8 mouse cellular contexts compared by ENCODE assay signal in genomic region chr16:16896382-16897055, GRCm38 (mm10). TPM values are rescaled to one million over a fixed set of nuclear protein-coding genes. Genes with fewer than 3 reads are reported as not detected.
DNase-seq lines count a peak whose midpoint lies in the region; ATAC-seq and TF ChIP-seq lines count a peak whose summit lies in the region.

Gene Ppm1f, plus strand, starts transcription at chr16:16896469.

- peaks cover 8% of the 10 kb centered on the region for H3K4me1 ChIP-seq in embryonic facial prominence, embryonic 14.5 days (ENCODE audit: control insufficient read depth, insufficient read depth, low read length)
- H3K4me1 ChIP-seq in heart, adult 2 months (ENCODE audit: control insufficient read depth, insufficient read depth, low read length): peaks cover 4% of the 10 kb centered on the region
- H3K4me1 ChIP-seq in limb, embryonic 13.5 days: peaks cover 17% of the 10 kb centered on the region
- peaks cover 17% of the 10 kb centered on the region for H3K4me1 ChIP-seq in midbrain, embryonic 16.5 days (ENCODE audit: control insufficient read depth, insufficient read depth, low read length)

- H3K79me2 ChIP-seq in heart, adult 2 months (replicated peaks; ENCODE audit: control insufficient read depth, insufficient read depth, low read length): no peaks in the 10 kb centered on the region; the same call in 1 of the 2 replicates

- H3K36me3 ChIP-seq in embryonic facial prominence, embryonic 14.5 days (ENCODE audit: control insufficient read depth, insufficient read depth, low read length): peaks cover 29% of the 10 kb centered on the region
- no peaks in the 10 kb centered on the region for H3K36me3 ChIP-seq in heart, adult 2 months (ENCODE audit: control insufficient read depth, insufficient read depth, low read length)
- peaks cover 36% of the 10 kb centered on the region for H3K36me3 ChIP-seq in limb, embryonic 13.5 days
- peaks cover 11% of the 10 kb centered on the region for H3K36me3 ChIP-seq in midbrain, embryonic 16.5 days (ENCODE audit: control insufficient read depth, insufficient read depth, low read length)

- H3K9me3 ChIP-seq in embryonic facial prominence, embryonic 14.5 days (ENCODE audit: control insufficient read depth, low read length): no peaks in the 10 kb centered on the region
- H3K9me3 ChIP-seq in limb, embryonic 13.5 days: no peaks in the 10 kb centered on the region
- no peaks in the 10 kb centered on the region for H3K9me3 ChIP-seq in midbrain, embryonic 16.5 days (replicated peaks; ENCODE audit: control insufficient read depth, low read length, poor library complexity, severe bottlenecking)

- TF ChIP-seq EP300 in heart, adult 2 months (IDR thresholded peaks at IDR 0.05; ENCODE audit: insufficient read depth, low read depth, low read length): peak; percentile 77; the same call in 1 of the 2 replicates

- ATAC-seq in embryonic facial prominence, embryonic 14.5 days (ENCODE audit: low read depth): peak; percentile 94
- peak; percentile 91 for ATAC-seq in limb, embryonic 13.5 days (ENCODE audit: low FRiP score, low read depth)
- ATAC-seq in midbrain, embryonic 16.5 days: peak; percentile 91

- H3K9ac ChIP-seq in embryonic facial prominence, embryonic 14.5 days (ENCODE audit: low read depth, low read length): peak within 1 kb of the TSS; percentile 75
- H3K9ac ChIP-seq in heart, adult 2 months (ENCODE audit: low read depth, low read length): peak within 1 kb of the TSS; percentile 35
- peak within 1 kb of the TSS; percentile 79 for H3K9ac ChIP-seq in limb, embryonic 13.5 days
- peak within 1 kb of the TSS; percentile 82 for H3K9ac ChIP-seq in midbrain, embryonic 16.5 days (ENCODE audit: low read depth, low read length)

- intact Hi-C loops in heart, adult 2 months (cut with DNase I): loop anchor here (1.0 to 10.0 kb wide), 2 partner anchors 16 to 378 kb away; partner anchors contain the start of gene Tmem191c

- H3K4me2 ChIP-seq in embryonic facial prominence, embryonic 14.5 days (ENCODE audit: low read depth, low read length): peak within 1 kb of the TSS; percentile 82
- peak within 1 kb of the TSS; percentile 81 for H3K4me2 ChIP-seq in limb, embryonic 13.5 days (replicated peaks)
- peak within 1 kb of the TSS; percentile 84 for H3K4me2 ChIP-seq in midbrain, embryonic 16.5 days (ENCODE audit: low read length)

- H3K4me3 ChIP-seq in embryonic facial prominence, embryonic 14.5 days (ENCODE audit: low read depth, low read length): peak within 1 kb of the TSS; percentile 65
- H3K4me3 ChIP-seq in heart, adult 2 months: peak within 1 kb of the TSS; percentile 75
- peak within 1 kb of the TSS; percentile 61 for H3K4me3 ChIP-seq in limb, embryonic 13.5 days
- peak within 1 kb of the TSS; percentile 65 for H3K4me3 ChIP-seq in midbrain, embryonic 16.5 days (ENCODE audit: low read depth, low read length)

- no peaks in the 10 kb centered on the region for H3K27me3 ChIP-seq in embryonic facial prominence, embryonic 14.5 days (replicated peaks; ENCODE audit: control insufficient read depth, insufficient read depth, low read length)
- H3K27me3 ChIP-seq in heart, adult 2 months (ENCODE audit: control insufficient read depth, insufficient read depth, low read length): no peaks in the 10 kb centered on the region
- H3K27me3 ChIP-seq in limb, embryonic 13.5 days: no peaks in the 10 kb centered on the region
- no peaks in the 10 kb centered on the region for H3K27me3 ChIP-seq in midbrain, embryonic 16.5 days (ENCODE audit: control insufficient read depth, insufficient read depth, low read depth, low read length)

- TF ChIP-seq CTCF in heart, adult 2 months (IDR thresholded peaks at IDR 0.05): peak; percentile 97

- DNase-seq in 3T3-L1 (ENCODE audit: low read depth, low spot score): peak; percentile 96
- peak; percentile 93 for DNase-seq in adrenal gland, postnatal 4 days (ENCODE audit: low spot score in 2 of 2)
- DNase-seq in embryonic facial prominence, embryonic 14.5 days (ENCODE audit: low spot score): peak; percentile 93
- peak; percentile 95 to 98 for DNase-seq in heart, adult 2 months
- peak; percentile 93 to 97 for DNase-seq in kidney, adult 8-10 months
- peak; percentile 93 to 95 for DNase-seq in spleen, postnatal 10 days (ENCODE audit: low spot score in 2 of 2)

- peak; percentile 86 for TF ChIP-seq POLR2A in heart, adult 2 months (IDR thresholded peaks at IDR 0.05; ENCODE audit: insufficient read depth, low read depth, low read length)

- H3K27ac ChIP-seq in embryonic facial prominence, embryonic 14.5 days (replicated peaks; ENCODE audit: low read depth, low read length): peak within 1 kb of the TSS; percentile 41; the same call in 1 of the 2 replicates
- peak within 1 kb of the TSS; percentile 87 for H3K27ac ChIP-seq in heart, adult 2 months
- H3K27ac ChIP-seq in limb, embryonic 13.5 days: peak within 1 kb of the TSS; percentile 53; the same call in 1 of the 2 replicates
- H3K27ac ChIP-seq in midbrain, embryonic 16.5 days (ENCODE audit: low read length): peak within 1 kb of the TSS; percentile 79

- WGBS in embryonic facial prominence, embryonic 14.5 days: under 1% methylated on average over 29 of the region's 29 CpGs
- under 1% methylated on average over 29 of the region's 29 CpGs for WGBS in heart, adult 2 months
- WGBS in limb, embryonic 13.5 days: under 1% methylated on average over 29 of the region's 29 CpGs
- under 1% methylated on average over 29 of the region's 29 CpGs for WGBS in midbrain, embryonic 16.5 days

RNA-seq across cellular contexts. Expression of gene Ppm1f, which starts in this region (rescaled TPM):
- total RNA-seq in adrenal gland, postnatal 4 days (2021): 10 to 100 TPM; 41.4 to 44.5 TPM
- 21.6 and 23.9 TPM in 2 replicates for polyA plus RNA-seq in embryonic facial prominence, embryonic 14.5 days (2014; fragmentation: Nextera tagmentation; extraction: Ambion mirVana)
- total RNA-seq in heart, adult 2 months (2021): 10 to 100 TPM; 20.9 to 24.6 TPM
- 15.6 and 20.9 TPM in 2 replicates for polyA plus RNA-seq in heart, adult 2 months (2012; rRNA removed)
- polyA plus RNA-seq in limb, embryonic 13.5 days (2015; fragmentation: Nextera tagmentation; extraction: Ambion mirVana): 33.6 and 37.5 TPM in 2 replicates
- polyA plus RNA-seq in midbrain, embryonic 16.5 days (2015; fragmentation: Nextera tagmentation; extraction: Ambion mirVana): 29.3 and 30.0 TPM in 2 replicates

Comparison
In these comparisons a context has a peak if more than half of its experiments do, and no peak if none do; other contexts are left out.
1. Peak in every context shown above with its lines: DNase-seq, ATAC-seq, H3K4me3 ChIP-seq and H3K27ac ChIP-seq.